Mouse (Mus musculus): ENCODE data around the gene H2al1d.

DNA sequence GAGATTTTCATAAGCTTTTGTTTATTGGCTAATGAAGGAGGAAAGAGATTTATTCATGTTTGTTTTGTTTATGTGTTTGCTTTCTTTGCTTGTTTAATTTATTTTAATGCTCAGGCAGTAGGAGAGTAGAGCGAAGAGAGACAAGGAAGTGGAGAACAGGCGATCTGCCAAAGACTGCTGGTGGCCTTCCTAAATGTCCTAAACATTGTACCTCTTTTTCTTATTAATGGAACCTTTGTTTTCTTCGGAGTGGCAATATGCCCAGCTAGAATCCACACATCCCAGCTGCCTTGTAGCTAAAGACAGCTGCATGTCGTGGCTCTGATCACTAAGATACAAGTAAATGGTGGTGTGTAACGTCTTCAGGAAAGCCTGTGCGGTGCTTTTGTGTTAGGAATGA lies 31.5 kb upstream of the H2al1d start:
- TF ChIP-seq MYOD1 (IDR thresholded peaks at IDR 0.05; ENCODE audit: control insufficient read depth, insufficient read length, low read depth) (no peak), MAX (IDR thresholded peaks at IDR 0.05) (no peak), USF1 (IDR thresholded peaks at IDR 0.05; ENCODE audit: low read depth) (no peak), CTCF (IDR thresholded peaks at IDR 0.05; ENCODE audit: control insufficient read depth, insufficient read depth, insufficient read length) (no peak), MYOG (IDR thresholded peaks at IDR 0.05; ENCODE audit: control insufficient read depth, extremely low read depth, insufficient read length) (no peak)

All from C2C12 (cell line).